Mouse (Mus musculus) layer of hippocampus, adult 8-10 months (tissue): Measurements from ENCODE around the gene Cdc42bpb. TPM values are rescaled to one million over a fixed set of nuclear protein-coding genes. Genes with fewer than 3 reads are reported as not detected.

Experiments used
- DNase-seq, 2 experiments: peaks; one replicate each; pipeline ENCODE4 v3.0.0; 2022; ENCODE audit warnings: low spot score in 2 of 2
- total RNA-seq, 4 experiments: library from RNA; stranded (reverse); gene quantifications; 2 replicates each; pipeline ENCODE4 v1.2.4; 2022

The Cdc42bpb gene
- total RNA-seq, 4 experiments from 2014 or later = 114 to 140 (median 119) TPM

- DNase-seq = no peak
These were observed 36.8 kb downstream of the Cdc42bpb start for GRCm38 (mm10) chr12:111340692-111341091.

- DNase-seq = no peak
These were observed 39.6 kb downstream of the Cdc42bpb start for GRCm38 (mm10) chr12:111337864-111338354.

DNA sequence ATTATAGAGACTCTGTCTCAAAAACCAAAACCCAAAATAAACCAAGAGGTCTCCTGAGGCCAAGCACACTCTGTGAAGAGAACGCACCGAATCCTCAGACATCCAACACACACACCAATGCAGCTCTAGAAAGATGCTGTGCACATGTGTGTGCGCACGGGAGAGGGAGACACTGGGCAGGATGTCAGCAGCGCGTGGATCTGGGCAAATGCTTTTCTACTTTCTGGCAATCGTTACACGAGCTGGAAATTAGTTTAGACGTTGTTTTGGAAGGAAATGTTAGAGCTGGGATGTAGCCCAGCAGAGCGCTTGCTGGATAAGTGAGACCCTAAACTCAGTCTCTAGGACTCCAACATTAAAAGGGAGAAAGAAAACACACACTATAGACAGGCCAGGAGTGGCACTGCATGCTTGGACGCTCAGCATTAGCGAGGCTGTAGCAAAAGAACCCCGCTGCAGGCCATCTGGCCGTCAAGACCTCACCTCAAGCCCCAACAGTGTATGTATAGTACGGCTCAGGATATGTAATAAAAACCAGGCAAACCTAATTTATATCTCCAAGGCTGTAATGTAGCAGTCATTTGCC is 44.4 kb downstream of the Cdc42bpb start:
- DNase-seq = peak in 1 of 2 experiments; percentile 45

- no peak for DNase-seq
These were observed 45.1 kb downstream of the Cdc42bpb start for GRCm38 (mm10) chr12:111332443-111332842.

GRCm38 (mm10) chr12:111331573-111331972 is 45.9 kb downstream of the Cdc42bpb start:
- DNase-seq = no peak

DNA sequence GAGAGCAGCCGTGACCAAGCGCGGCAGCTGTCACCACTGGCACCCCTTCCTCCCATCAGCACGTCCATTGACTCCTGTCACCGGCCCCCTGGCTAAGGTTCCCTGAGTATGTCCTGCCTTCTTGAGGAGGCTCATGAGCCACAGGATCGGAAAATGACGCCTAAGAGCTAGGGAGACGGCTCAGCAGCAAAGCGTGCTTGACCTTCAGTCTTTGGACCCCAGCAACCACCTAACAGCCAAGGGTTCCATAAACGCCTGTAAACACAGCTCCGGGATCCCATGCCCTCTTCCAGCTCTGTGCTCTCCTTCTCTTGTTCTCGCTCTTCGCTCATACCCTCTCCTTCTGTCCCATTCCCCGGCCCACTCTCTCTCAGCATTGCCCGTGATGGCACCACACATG is 48.2 kb downstream of the Cdc42bpb start:
- no peak for DNase-seq

- DNase-seq = no peak
These were observed 49.2 kb downstream of the Cdc42bpb start for GRCm38 (mm10) chr12:111328360-111328759.

DNA sequence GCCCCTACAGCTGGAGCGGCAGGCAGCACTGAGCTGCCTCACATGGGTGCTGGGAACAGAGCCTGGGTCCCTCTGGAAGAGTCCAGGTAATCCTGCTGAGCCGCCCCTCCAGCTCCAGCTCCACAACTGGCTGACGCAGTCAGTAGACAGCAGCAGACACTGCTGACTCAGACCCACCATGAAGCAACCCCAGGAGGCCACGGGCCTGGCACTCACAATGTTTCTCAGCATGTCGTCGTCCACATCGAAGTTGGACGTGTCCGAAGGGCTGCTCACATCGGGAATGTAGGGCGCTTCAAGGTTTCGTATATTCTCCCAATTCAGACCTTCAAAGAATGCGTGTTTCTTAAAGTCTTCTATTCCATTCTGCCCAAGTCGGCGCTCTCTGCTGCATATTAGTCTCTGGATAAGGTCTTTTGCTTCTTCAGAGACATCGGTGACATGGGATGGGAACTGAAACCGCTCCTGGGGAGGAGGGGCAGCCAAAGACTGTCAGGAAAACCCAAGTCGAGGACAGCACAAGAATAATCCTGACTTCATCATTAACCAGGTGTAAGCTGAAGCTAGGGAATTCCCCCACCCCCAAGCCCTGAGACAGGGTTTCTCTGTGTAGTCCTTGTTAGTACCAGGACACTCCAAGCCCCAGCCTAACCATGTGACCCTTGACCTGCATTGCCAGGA is 51.6 kb downstream of the Cdc42bpb start:
- no peak for DNase-seq

DNA sequence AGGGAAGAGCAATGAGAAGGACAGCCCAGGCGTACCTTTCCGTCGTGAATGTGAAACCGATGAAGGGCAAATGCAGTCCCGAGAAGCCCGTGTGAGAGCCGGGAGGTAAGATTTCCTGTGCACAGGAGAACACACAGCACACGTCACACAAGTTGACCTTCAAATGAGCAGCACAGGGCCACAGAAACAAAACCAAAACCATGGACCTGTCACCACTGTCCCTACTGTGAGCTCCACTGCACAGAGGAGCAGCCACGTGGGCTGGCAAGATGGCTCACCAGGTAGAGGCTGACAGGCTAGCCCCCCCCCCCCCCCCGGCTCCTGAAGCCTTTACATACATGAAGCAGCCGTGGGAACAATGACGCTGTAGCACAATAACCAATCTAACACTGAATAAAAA is 52.6 kb downstream of the Cdc42bpb start:
- no peak for DNase-seq

DNA sequence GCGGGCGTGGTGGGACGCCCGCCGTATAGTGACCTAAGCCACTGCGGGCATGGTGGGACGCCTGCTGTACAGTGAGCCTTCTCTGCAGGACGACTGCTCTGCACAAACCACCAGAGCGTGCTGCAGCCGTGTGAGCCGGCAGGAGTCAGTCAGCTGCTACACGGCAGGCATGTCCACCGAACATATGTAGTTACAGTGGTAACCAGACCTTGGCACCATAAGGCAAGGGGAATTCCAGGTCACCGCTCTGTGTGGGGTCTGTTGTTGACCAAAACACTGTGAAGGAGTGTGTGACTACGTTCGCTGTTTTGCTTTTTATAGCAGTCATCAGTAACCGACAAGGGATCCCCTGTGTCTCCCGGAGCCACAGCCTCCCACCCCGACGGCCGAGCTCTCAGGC is 53.0 kb downstream of the Cdc42bpb start:
- no peak for DNase-seq

DNA sequence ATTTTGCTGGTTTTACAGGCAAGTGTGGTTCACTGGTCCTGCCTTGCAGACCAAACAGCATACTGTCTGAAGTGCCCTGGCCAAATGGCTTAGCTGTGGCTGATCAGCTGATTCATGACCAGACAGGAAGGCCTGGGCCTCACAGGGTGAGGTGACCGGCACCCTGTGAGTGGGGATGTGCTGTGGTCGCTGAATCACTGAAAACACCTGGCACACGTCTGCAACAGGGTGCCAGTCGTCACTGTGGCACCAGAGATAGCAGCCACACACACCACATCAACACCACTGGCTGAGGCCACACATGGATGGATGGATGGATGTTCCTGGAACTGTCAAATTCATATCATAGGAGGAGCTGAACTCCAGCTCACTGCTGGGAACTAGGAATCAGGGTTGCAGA is 54.1 kb downstream of the Cdc42bpb start:
- DNase-seq = no peak

- DNase-seq = no peak
These were observed 55.7 kb downstream of the Cdc42bpb start for GRCm38 (mm10) chr12:111321832-111322231.

GRCm38 (mm10) chr12:111320549-111320948 is 57.0 kb downstream of the Cdc42bpb start:
- DNase-seq = no peak

GRCm38 (mm10) chr12:111317694-111318093 is 59.8 kb downstream of the Cdc42bpb start:
- DNase-seq = no peak

- no peak for DNase-seq
These were observed 63.2 kb downstream of the Cdc42bpb start for GRCm38 (mm10) chr12:111314273-111314672.

DNA sequence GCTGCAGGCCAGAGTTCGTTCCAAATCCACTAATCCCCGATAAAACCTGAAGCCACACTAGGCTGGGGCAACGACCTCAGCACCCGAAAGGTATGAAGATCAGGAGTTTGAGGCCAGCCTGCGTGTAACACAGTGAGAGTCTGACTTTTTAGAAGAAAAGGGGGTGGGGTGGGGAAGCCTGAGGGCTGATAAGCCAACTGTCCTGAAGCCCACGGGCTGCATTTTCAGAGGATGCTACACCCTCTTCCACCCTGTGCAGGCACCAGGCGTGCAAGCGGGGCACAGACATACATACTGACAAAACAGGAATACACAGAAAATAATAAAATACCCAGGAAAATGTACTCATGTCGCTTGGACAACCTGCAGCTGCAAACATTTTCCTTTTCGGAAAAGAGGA is 65.7 kb downstream of the Cdc42bpb start:
- DNase-seq = no peak

DNA sequence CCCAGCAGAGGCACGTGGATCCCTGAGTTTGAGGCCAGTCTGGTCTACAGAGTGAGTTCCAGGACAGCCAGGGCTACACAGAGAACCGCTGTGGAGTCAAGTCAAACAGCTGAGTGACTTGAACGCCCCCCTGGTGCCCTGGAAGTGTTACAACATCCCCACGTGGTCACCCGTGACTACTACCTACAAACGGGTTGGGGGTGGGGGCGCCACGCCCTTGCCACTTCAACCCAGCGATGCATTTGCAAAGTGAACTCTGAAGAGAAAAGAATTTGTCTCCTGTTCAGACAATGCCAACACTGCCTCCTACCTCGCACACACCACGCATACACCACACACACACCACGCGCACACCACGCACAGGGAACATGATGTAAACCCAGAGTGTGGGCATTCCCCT is 67.6 kb downstream of the Cdc42bpb start:
- no peak for DNase-seq

DNA sequence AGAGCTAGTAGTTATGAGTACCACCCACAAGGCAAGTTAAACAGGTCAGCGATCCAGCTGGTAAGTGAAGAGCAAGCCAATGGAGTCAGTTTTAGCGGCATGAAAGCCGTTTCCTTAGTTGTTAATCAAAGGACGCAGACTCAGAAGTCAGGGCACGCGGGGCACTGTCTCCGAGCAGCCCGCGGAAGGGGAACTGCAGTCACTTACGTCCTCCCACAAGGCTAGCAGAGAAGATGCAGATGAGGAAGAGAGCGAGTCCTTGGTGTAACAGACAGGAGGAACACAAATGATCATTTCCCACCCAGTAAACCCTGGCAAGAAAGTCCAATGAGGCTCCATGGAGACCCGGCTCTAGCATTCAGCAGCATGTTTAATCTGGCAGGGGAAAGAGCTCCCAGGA is 68.3 kb downstream of the Cdc42bpb start:
- DNase-seq = no peak

GRCm38 (mm10) chr12:111306821-111307220 is 70.7 kb downstream of the Cdc42bpb start:
- no peak for DNase-seq

DNA sequence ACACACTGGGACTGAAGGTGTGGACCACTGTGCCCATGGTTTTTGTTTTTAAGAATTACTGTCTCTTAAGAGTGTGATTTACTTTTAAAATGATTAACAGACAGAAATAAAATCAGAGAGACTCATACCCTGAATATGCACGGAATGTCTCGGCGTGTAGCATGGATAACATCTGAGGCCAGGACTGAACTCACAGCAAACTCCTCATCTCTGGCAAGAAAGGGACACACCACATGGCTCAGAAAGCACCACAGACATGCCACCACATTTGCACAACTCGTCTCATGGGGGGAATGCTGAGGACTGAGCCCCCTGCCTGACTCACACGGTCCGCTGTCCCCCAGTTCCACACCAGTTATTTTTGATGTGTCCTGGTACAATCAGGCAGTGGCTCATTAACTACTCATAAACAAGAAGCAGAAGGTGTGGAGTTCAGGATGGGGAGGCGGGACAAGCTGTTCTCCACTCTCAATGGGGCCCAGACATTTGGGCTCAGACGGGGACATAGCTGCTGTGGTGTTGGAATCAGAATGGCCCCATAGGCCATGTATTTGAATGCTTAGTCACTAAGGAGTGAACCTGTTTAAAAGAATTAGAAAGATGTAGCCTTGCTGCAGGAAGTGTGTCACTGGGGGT is 73.7 kb downstream of the Cdc42bpb start:
- DNase-seq = no peak

GRCm38 (mm10) chr12:111302018-111302345 is 75.5 kb downstream of the Cdc42bpb start:
- DNase-seq = no peak

- no peak for DNase-seq
These were observed 76.0 kb downstream of the Cdc42bpb start for GRCm38 (mm10) chr12:111301322-111302017.
